Mouse (Mus musculus) forebrain, embryonic 12.5 days (tissue): ENCODE results near the gene Banf1. TPM values are rescaled to one million over a fixed set of nuclear protein-coding genes. Genes with fewer than 3 reads are reported as not detected.
"Not testable (repeated sequence)": the region's sequence is repeated elsewhere in the genome, so short reads cannot be mapped to it uniquely, and the experiment has no call there.

Experiments
- ATAC-seq: fragments of 200-750 bp; cut with Nextera tagmentation; 2 replicates; pipeline ENCODE4 v1.8.0; 2017; ENCODE audit warnings: moderate TSS enrichment; ENCODE audit not compliant: low FRiP score
- H3K27ac ChIP-seq: fragments of 300-500 bp; sonication (generic); 2 replicates; pipeline ENCODE4 v1.5.1; 2016; ENCODE audit warnings: mild to moderate bottlenecking
- H3K27me3 ChIP-seq: fragments of 300-500 bp; sonication (generic); 2 replicates; pipeline ENCODE4 v1.6.1; 2016; ENCODE audit warnings: mild to moderate bottlenecking
- H3K36me3 ChIP-seq: fragments of 300-500 bp; sonication (generic); replicated peaks from 2 replicates; pipeline ENCODE4 v1.6.1; 2016; ENCODE audit warnings: mild to moderate bottlenecking
- H3K4me1 ChIP-seq: fragments of 300-500 bp; sonication (generic); 2 replicates; pipeline ENCODE4 v1.6.1; 2016
- H3K4me2 ChIP-seq: fragments of 300-500 bp; sonication (generic); 2 replicates; pipeline ENCODE4 v1.6.1; 2016; ENCODE audit warnings: mild to moderate bottlenecking, moderate library complexity
- H3K4me3 ChIP-seq: fragments of 300-500 bp; sonication (generic); replicated peaks from 2 replicates; pipeline ENCODE4 v1.5.1; 2016; ENCODE audit warnings: mild to moderate bottlenecking
- H3K9ac ChIP-seq: fragments of 300-500 bp; sonication (generic); 2 replicates; pipeline ENCODE4 v1.6.1; 2016; ENCODE audit warnings: mild to moderate bottlenecking
- H3K9me3 ChIP-seq: fragments of 300-500 bp; sonication (generic); 2 replicates; pipeline ENCODE4 v1.6.1; 2016
- WGBS: fragments of 180-500 bp; shearing (Covaris S2); methylation state at CpG from one replicate; pipeline ENCODE4 v1.1.7; 2016; 5-methylcytosine and 5-hydroxymethylcytosine counted together
- polyA plus RNA-seq: library from polyadenylated mRNA; unstranded; fragments of >200 nt; fragmentation: Nextera tagmentation; extraction: Ambion mirVana; gene quantifications from 2 replicates; pipeline ENCODE4 v1.2.1, GENCODE M21; 2016

Banf1 gene
- polyA plus RNA-seq, 1 experiment from 2014 or later = 423 TPM

DNA sequence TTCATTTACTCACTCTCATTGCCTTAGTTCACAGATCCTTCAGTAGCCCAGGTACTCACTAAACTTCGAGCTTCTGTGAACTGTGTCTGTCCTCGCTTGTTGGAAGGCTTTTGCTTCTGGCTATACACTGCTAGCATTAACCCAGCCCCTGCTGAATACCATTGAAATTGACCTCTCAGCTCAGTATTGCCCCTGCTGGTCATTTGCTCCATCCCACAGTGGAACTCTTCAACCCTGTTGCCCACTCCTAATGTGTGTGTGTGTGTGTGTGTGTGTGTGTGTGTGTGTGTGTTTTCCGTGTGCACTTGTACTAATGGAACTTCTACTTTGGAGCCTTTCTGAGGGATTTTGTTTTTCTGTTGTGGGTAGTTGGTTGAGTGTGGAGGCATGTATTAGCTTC, 4.0 kb upstream of the Banf1 start:
- H3K27me3 ChIP-seq = no peaks in the 10 kb centered on the region
- H3K9me3 ChIP-seq = no peaks in the 10 kb centered on the region
- H3K4me2 ChIP-seq = no peak overlapping the region
- no peak overlapping the region for H3K27ac ChIP-seq
- 91% methylated on average over 3 of the region's 3 CpGs for WGBS
- no peak overlapping the region for H3K9ac ChIP-seq
- no peak overlapping the region for H3K4me3 ChIP-seq
- H3K36me3 ChIP-seq = peaks cover 57% of the 10 kb centered on the region
- peaks cover 14% of the 10 kb centered on the region for H3K4me1 ChIP-seq
- ATAC-seq = no peak

DNA sequence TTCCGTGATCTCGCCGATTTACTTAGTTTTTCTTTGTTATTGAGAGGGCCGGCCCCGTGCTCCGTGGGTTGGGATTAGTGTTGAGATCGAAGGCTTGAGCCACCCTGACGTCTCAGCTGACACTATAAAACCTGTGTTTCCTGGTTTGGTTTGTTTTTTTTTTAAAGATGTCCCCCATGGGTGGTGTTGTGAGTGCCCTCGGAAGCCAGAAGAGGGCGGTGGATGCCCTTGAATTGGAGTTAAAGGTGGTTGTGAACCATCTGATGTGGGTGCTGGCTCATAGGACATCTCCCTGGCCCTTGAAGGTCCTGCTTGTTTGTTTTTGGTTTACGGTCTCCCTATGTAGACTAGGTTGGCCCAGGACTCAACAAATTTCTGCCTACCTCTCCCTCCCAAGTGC, 487 bp upstream of the Banf1 start:
- H3K27me3 ChIP-seq = no peaks in the 10 kb centered on the region
- H3K9me3 ChIP-seq = no peaks in the 10 kb centered on the region
- 13% methylated on average over 11 of the region's 11 CpGs for WGBS
- H3K27ac ChIP-seq = no peak overlapping the region
- no peak for ATAC-seq
- peak overlapping the region; percentile 82 for H3K4me3 ChIP-seq
- peaks cover 63% of the 10 kb centered on the region for H3K36me3 ChIP-seq
- H3K9ac ChIP-seq = peak overlapping the region; percentile 83
- H3K4me2 ChIP-seq = peak overlapping the region; percentile 67
- H3K4me1 ChIP-seq = peaks cover 24% of the 10 kb centered on the region

DNA sequence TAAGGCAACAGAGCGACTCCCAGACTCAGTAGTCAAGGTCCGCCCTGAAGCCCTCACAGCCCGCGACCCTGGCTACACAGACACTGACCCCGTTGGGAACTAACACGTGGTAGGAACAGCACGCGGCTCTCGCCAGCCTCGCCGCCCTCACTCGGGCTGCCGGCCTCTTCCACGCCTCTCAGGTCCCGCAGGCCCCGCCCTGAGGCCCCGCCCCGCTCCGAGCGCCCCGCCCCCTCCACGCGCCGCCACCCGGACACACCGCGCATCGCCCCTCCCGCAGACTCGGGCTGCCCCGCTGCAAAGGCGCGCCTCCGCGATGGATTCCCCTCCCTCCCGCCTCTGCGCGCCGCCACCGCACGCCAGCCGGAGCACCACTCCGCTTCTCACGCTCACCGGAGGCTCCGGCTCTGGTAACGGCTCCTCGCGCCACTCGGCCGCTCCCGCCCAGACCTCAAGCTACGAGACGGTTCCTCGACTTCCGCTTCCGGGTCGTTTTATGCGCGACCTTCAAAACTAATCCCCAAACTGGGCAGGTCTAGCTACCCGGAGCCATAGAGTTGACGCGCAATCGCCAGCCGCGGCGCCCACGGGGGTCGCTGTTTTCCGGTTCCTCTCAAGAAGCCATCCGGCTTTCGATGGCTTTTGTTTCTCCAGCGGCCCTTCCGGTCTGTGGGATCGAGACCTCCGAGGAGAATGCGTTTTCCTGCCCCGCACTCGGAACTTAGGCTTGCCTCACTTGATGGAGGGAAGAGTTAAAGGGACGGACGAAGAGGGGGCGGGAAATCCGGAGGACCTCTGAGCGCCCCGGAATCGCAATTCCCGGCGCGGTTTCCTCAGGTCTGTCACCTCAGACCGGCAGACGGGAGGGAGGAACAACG, 554 bp downstream of the Banf1 start, which contains the start of gene Eif1ad:
Eif1ad (plus strand) TSS at position 567 of the 878 bp plus-strand sequence.
- Histone ChIP-seq H3K9ac (peak within 1 kb of the TSS; percentile 83), H3K27ac (peak within 1 kb of the TSS; percentile 95), H3K4me2 (peak within 1 kb of the TSS; percentile 67), H3K4me3 (peak within 1 kb of the TSS; percentile 82), H3K9me3 (no peaks in the 10 kb centered on the region), H3K4me1 (peaks cover 24% of the 10 kb centered on the region), H3K36me3 (peaks cover 53% of the 10 kb centered on the region), H3K27me3 (no peaks in the 10 kb centered on the region)
- ATAC-seq = peak; percentile 95
- under 1% methylated on average over 92 of the region's 92 CpGs for WGBS

DNA sequence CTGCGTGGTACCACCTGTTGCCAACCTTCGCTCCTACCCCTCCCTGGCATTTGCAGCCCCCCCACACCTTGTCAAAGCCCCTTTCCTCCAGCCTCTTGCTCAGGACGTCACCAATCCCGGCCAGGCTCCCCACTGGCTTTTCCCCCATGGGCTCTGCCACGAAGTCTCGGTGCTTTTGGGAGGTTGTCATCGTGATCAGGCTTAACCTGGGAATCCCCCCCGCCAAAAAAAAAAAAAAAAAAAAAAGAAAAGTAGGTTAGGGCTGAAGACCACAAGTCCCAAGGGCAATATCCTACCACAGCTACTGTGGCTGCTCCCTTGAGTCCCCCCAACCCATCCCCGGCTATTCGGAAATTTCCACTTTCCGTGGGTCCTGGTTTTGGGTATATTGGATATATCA, 1.2 kb downstream of the Banf1 start:
- ATAC-seq = no peak
- Histone ChIP-seq H3K4me1 (peaks cover 24% of the 10 kb centered on the region), H3K27ac (peak overlapping the region; percentile 95; the same call in 1 of the 2 replicates), H3K27me3 (no peaks in the 10 kb centered on the region), H3K4me2 (peak overlapping the region; percentile 67), H3K4me3 (peak overlapping the region; percentile 82), H3K36me3 (peaks cover 48% of the 10 kb centered on the region), H3K9ac (peak overlapping the region; percentile 83), H3K9me3 (no peaks in the 10 kb centered on the region)
- WGBS = 26% methylated on average over 9 of the region's 11 CpGs

DNA sequence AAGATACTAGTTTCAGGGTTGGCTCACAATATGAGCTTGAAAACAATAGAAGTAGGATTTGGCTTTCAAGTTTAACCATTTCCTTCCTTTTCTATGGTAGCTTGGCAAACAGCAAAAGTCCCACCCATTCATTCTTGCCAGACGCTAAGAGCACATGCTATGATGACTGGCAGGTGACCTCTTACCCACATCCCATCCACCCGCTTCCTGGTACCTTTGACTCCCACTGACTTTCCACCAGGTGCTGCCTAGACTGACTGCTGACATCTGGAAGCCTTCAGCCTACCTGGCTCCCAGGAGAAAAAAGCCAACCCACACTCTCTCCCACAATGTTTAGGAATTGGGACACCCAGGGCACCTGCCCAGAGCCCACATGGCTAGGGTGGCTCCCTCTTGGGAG, 2.8 kb downstream of the Banf1 start:
- H3K9me3 ChIP-seq = no peaks in the 10 kb centered on the region
- H3K9ac ChIP-seq = no peak overlapping the region
- H3K27ac ChIP-seq = no peak overlapping the region
- H3K4me3 ChIP-seq = no peak overlapping the region
- no peaks in the 10 kb centered on the region for H3K27me3 ChIP-seq
- peaks cover 24% of the 10 kb centered on the region for H3K4me1 ChIP-seq
- WGBS = 90% methylated on average over 2 of the region's 2 CpGs
- peaks cover 32% of the 10 kb centered on the region for H3K36me3 ChIP-seq
- H3K4me2 ChIP-seq = no peak overlapping the region
- ATAC-seq = no peak

DNA sequence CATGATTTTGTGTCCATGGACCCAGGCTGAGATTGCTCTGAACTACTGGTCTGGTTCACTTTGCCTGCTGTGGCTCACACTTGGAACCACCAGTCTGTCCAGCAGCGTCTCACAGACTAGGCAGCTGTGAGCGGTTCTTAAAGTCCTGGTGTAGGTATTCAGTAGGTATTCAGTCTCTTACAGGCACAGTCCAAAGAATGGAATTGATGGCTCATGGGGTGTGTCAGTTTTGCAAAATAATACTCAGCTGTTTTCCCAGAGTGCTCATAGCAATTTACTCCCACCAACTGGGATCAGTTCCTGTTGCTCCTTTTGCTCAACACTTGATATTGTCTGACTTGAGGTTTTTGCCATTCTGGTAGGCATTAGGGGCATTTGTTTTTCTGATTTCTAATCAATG, 4.8 kb downstream of the Banf1 start:
- Histone ChIP-seq H3K9me3 (no peaks in the 10 kb centered on the region), H3K4me3 (no peak overlapping the region), H3K4me2 (no peak overlapping the region), H3K27me3 (no peaks in the 10 kb centered on the region), H3K36me3 (peaks cover 21% of the 10 kb centered on the region), H3K27ac (no peak overlapping the region), H3K4me1 (peaks cover 11% of the 10 kb centered on the region), H3K9ac (no peak overlapping the region)
- ATAC-seq = no peak
- 79% methylated on average over 2 of the region's 2 CpGs for WGBS

DNA sequence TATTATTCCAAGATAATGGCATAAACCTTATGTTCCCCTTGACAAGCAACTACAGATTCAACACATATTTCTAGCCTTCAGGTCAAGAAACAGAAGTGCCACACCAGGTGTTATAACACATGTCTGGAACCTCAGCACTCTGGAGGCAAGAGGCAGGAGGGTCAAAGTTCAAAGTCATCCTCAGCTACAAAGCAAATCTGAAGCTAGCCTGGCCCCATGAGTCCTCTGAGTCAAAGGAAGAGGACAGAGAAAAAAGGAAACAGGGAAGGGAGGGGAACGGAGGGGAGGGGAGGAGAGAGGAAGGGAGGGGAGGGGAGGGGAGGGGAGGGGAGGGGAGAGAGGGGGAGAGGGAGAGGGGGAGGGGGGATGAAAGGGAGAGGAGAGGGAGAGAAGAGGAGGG, 10.9 kb downstream of the Banf1 start:
- no CpG with 5 or more reads among the region's 1 CpGs for WGBS
- H3K27ac ChIP-seq = no peak overlapping the region
- H3K4me3 ChIP-seq = no peak overlapping the region
- H3K4me2 ChIP-seq = no peak overlapping the region
- no peak overlapping the region for H3K9ac ChIP-seq
- H3K36me3 ChIP-seq = no peaks in the 10 kb centered on the region
- no peaks in the 10 kb centered on the region for H3K27me3 ChIP-seq
- no peak for ATAC-seq
- no peaks in the 10 kb centered on the region for H3K9me3 ChIP-seq
- H3K4me1 ChIP-seq = no peaks in the 10 kb centered on the region

DNA sequence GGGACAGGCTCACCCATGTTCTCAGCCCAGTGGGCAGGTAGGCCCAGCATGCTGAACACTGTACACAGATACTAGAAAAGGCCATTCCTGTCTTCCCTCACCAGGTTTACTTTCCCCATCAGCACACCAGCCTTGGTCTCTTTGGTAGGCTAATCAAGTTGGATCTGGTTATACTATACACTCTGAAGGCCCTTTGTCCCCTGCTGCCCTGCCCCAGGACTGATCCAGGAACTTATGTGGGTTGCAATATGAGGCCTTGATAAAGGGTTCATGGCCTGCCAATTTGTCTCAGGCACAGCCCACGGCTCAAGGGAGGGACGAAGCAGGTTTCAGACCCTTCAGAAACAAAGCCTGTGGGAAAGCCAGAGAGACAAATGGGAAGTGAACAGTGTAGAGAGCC, 13.4 kb downstream of the Banf1 start:
- peaks cover 5% of the 10 kb centered on the region for H3K4me1 ChIP-seq
- ATAC-seq = no peak
- H3K4me2 ChIP-seq = no peak overlapping the region
- WGBS = 82% methylated on average over 2 of the region's 2 CpGs
- no peaks in the 10 kb centered on the region for H3K9me3 ChIP-seq
- H3K4me3 ChIP-seq = no peak overlapping the region
- peaks cover 17% of the 10 kb centered on the region for H3K27me3 ChIP-seq
- no peaks in the 10 kb centered on the region for H3K36me3 ChIP-seq
- no peak overlapping the region for H3K27ac ChIP-seq
- no peak overlapping the region for H3K9ac ChIP-seq

DNA sequence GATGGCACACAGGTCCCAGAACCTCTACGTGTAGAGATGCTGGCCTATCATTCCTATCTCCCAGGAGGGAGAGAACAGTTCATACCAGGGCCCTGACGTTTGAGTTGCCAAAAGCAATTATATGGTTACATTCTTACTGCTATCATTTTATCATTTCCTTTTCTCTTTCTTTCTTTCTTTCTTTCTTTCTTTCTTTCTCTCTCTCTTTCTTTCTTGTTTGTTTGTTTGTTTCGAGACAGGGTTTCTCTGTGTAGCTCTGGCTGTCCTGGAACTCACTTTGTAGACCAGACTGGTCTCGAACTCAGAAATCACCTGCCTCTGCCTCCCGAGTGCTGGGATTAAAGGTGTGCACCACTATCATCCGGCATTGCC, 17.5 kb downstream of the Banf1 start, which contains the start of gene Cst6:
Cst6 (minus strand) TSS at position 73 of the 372 bp plus-strand sequence.
- peak within 1 kb of the TSS; percentile 60 for H3K9ac ChIP-seq
- H3K27me3 ChIP-seq = peaks cover 17% of the 10 kb centered on the region
- H3K4me3 ChIP-seq = peak within 1 kb of the TSS; percentile 38
- not testable (repeated sequence) for ATAC-seq, H3K36me3 ChIP-seq, H3K4me1 ChIP-seq, H3K27ac ChIP-seq, H3K9me3 ChIP-seq
- WGBS = 66% methylated on average over 6 of the region's 6 CpGs
- peak within 1 kb of the TSS; percentile 62 for H3K4me2 ChIP-seq

DNA sequence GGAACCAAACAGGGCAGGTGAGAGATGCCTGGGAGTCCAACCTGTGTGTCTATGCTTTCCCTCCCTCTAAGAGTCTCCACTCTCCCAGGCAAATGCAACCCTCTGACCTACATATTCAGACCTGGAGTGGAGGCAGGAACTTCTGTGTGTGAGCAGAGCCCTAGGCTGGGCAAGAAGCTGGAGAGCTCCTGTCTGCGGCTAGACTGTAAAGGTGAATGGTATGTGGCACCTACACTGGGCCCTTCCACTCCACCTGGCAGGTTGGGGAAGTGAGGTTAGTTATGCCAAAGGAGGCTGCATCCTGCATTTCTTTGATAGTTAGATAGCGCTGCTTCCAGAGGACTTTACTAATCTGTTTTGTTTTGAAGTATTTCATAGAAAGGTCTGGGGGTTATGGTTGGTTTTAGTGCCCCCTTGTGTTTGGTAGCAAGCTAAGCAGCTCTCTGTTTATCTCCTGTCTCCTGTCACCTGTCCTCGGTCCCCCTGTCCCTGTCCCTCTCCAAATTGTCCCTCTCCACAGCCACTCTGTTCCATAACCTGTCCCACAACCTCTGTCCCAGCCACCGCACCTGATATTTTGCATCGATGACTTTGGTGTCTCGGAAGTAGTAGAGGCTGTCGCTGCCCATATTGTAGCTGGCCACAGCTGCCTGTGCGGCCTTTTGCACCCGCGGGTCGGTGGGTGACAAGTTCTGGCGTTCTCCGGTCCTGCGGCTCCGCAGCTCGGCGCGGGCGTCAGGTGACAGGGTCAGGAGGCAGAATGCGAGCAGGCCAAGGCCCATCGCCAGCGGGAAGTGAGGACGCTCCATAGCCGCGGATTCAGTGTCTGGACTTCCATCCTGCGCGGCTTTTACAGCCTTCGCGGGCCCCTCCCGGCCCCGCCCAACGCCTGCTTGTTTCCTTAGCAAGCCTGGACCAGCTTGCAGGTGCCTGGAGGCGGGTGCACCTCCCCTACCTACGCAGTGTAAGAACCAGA, 18.2 kb downstream of the Banf1 start:
- H3K9me3 ChIP-seq = no peaks in the 10 kb centered on the region
- H3K27me3 ChIP-seq = peaks cover 17% of the 10 kb centered on the region
- peak overlapping the region; percentile 38 for H3K4me3 ChIP-seq
- no peak overlapping the region for H3K27ac ChIP-seq
- peak overlapping the region; percentile 62 for H3K4me2 ChIP-seq
- peak overlapping the region; percentile 60 for H3K9ac ChIP-seq
- 6% methylated on average over 34 of the region's 34 CpGs for WGBS
- no peaks in the 10 kb centered on the region for H3K36me3 ChIP-seq
- peak; percentile 33; the same call in 1 of the 2 replicates for ATAC-seq
- peaks cover 5% of the 10 kb centered on the region for H3K4me1 ChIP-seq

DNA sequence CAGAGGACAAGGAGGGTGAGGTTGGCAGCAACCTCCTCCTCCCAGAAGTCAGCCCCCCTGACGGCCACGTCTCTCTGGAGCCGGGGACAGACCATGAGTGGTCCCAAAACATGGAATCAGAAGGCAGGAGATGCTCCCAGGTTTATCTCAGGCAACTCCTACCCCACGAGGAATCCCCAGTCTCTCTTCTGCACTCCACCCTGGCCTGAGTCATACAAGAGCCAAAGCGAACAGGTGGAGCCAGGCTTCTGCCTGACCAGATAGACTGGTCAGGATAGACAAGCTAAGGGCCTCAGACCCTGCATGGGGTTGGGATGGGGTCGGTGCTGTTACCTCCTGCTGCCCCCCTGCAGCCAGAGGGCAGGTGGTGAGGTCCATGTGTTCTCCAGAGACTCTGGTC, 18.9 kb downstream of the Banf1 start:
- Histone ChIP-seq H3K9me3 (no peaks in the 10 kb centered on the region), H3K27ac (no peak overlapping the region), H3K4me2 (no peak overlapping the region), H3K36me3 (no peaks in the 10 kb centered on the region), H3K4me3 (no peak overlapping the region), H3K27me3 (peaks cover 17% of the 10 kb centered on the region), H3K9ac (no peak overlapping the region), H3K4me1 (peaks cover 5% of the 10 kb centered on the region)
- WGBS = 81% methylated on average over 6 of the region's 6 CpGs
- ATAC-seq = no peak
